Mouse (Mus musculus): ENCODE data around the gene Atp6v0d1.

DNA sequence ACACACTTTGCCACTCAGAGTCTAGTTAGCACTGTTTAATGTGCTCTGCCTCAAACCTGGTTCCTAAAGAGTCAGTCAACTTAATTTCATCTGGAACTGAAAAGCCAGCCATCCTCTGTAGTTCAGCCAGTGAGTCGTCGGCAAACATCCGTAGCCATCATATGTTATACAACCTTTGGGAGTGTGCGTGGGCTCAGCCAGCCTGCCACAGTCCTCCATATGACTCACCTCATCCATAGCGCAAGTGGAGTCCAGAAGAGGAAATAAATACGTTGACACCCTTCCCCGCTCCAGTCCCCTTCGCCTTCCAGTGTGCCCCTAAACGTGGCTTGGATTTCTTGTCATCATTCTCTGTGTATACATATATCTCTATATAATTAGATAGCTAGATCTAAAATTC is 6.0 kb upstream of the Atp6v0d1 start:
- TF ChIP-seq ZNF384 (IDR thresholded peaks at IDR 0.05; ENCODE audit: low read depth, low read length) (no peak), HCFC1 (IDR thresholded peaks at IDR 0.05; ENCODE audit: borderline replicate concordance, insufficient read depth, low read length) (no peak), MAFK (IDR thresholded peaks at IDR 0.05; ENCODE audit: insufficient read depth, low read depth, low read length) (no peak)

Measured in ES-E14 (cell line).